Mouse (Mus musculus) embryonic facial prominence, embryonic 15.5 days (tissue): ENCODE measurements around the gene Vegfa. TPM values are rescaled to one million over a fixed set of nuclear protein-coding genes. Genes with fewer than 3 reads are reported as not detected.
A peak's percentile ranks its signal among the peaks of the same experiment; 100 is the strongest.

Experiments used
- ATAC-seq: fragments of 200-750 bp; cut with Nextera tagmentation; 2 replicates; pipeline ENCODE4 v1.8.0; 2017; ENCODE audit warnings: low read depth, moderate TSS enrichment; ENCODE audit not compliant: insufficient number of reproducible peaks, low FRiP score, low TSS enrichment
- H3K27ac ChIP-seq: fragments of 300-500 bp; sonication (generic); replicated peaks from 2 replicates; pipeline ENCODE4 v1.5.1; 2015; ENCODE audit warnings: mild to moderate bottlenecking, inconsistent platforms
- H3K27me3 ChIP-seq: fragments of 300-500 bp; sonication (generic); 2 replicates; pipeline ENCODE4 v1.6.1; 2015; ENCODE audit warnings: inconsistent platforms
- H3K36me3 ChIP-seq: fragments of 300-500 bp; sonication (generic); 2 replicates; pipeline ENCODE4 v1.6.1; 2015; ENCODE audit warnings: mild to moderate bottlenecking, inconsistent platforms
- H3K4me1 ChIP-seq: fragments of 300-500 bp; sonication (generic); 2 replicates; pipeline ENCODE4 v1.6.1; 2015; ENCODE audit warnings: inconsistent platforms
- H3K4me2 ChIP-seq: fragments of 300-500 bp; sonication (generic); replicated peaks from 2 replicates; pipeline ENCODE4 v1.6.1; 2015; ENCODE audit warnings: mild to moderate bottlenecking, inconsistent platforms
- H3K4me3 ChIP-seq: fragments of 300-500 bp; sonication (generic); replicated peaks from 2 replicates; pipeline ENCODE4 v1.5.1; 2015; ENCODE audit warnings: mild to moderate bottlenecking, inconsistent platforms
- H3K9ac ChIP-seq: fragments of 300-500 bp; sonication (generic); 2 replicates; pipeline ENCODE4 v1.6.1; 2015; ENCODE audit warnings: inconsistent platforms
- H3K9me3 ChIP-seq: fragments of 300-500 bp; sonication (generic); replicated peaks from 2 replicates; pipeline ENCODE4 v1.6.1; 2016; ENCODE audit warnings: inconsistent platforms
- WGBS: fragments of 180-500 bp; shearing (Covaris S2); methylation state at CpG from one replicate; pipeline ENCODE4 v1.1.7; 2015; 5-methylcytosine and 5-hydroxymethylcytosine counted together
- polyA plus RNA-seq: library from polyadenylated mRNA; unstranded; fragments of >200 nt; fragmentation: Nextera tagmentation; extraction: Ambion mirVana; gene quantifications from 2 replicates; pipeline ENCODE4 v1.2.1, GENCODE M21; 2015

Gene Vegfa
- polyA plus RNA-seq, 1 experiment from 2014 or later, result 4.6 TPM

DNA sequence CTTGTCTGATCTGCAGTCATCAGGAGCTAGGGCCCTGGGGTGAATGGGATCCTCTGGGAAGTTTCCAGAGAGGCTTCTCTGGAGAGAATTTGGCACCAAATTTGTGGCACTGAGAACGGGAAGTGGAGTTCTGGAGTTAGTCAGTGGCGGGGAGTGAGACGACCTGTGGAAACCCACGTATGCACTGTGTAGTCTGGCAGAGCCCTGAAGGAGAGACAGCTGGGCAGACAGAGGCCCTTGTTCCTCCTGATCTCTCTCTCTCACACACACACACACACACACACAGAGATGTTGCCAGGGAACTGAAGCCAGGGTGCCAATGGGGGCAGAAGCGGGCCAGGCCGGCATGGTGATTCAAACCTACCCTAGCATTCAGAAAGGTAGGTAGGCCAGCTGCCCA is 953 bp upstream of the Vegfa start:
- Histone ChIP-seq H3K4me3 (peak overlapping the region; percentile 83), H3K27me3 (no peaks in the 10 kb centered on the region), H3K27ac (0 out of 2 replicates have a peak overlapping the region, but pooled peaks have one; percentile 39), H3K36me3 (no peaks in the 10 kb centered on the region), H3K4me1 (peaks cover 37% of the 10 kb centered on the region), H3K4me2 (peak overlapping the region; percentile 71), H3K9ac (no peak overlapping the region), H3K9me3 (no peaks in the 10 kb centered on the region)
- WGBS, result 43% methylated on average over 6 of the region's 6 CpGs
- no peak for ATAC-seq

DNA sequence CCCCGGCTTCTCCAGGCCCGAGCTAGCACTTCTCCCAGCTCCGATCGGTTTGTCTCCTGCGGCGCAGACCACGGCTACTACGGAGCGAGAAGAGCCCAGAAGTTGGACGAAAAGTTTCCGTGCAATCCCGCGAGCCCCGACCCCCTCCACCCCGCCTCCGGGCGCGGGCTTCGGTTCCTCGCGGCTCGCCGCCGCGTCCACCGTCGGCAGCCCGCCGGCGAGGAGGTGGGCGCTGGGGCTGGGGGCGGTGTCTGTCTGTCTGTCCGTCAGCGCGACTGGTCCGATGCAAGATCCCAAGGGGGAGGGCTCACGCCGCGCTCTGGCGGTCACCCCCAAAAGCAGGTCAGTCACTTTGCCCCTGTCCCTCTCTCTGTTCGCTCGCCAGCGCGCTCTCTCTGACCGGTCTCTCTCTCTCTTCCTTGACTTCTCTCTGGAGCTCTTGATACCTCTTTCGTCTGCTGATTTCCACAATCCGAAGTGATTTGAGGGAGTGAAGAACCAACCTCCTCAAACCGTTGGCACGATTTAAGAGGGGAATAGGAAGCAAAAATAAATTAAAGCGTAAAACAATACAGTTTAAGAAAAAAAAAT is 453 bp downstream of the Vegfa start:
- no peak for ATAC-seq
- no peaks in the 10 kb centered on the region for H3K36me3 ChIP-seq
- peaks cover 51% of the 10 kb centered on the region for H3K4me1 ChIP-seq
- peak overlapping the region; percentile 71 for H3K4me2 ChIP-seq
- WGBS, result 1% methylated on average over 50 of the region's 50 CpGs
- H3K9me3 ChIP-seq, result no peaks in the 10 kb centered on the region
- H3K4me3 ChIP-seq, result peak overlapping the region; percentile 83
- no peaks in the 10 kb centered on the region for H3K27me3 ChIP-seq
- H3K27ac ChIP-seq, result peak overlapping the region; percentile 97
- H3K9ac ChIP-seq, result peak overlapping the region; percentile 94

DNA sequence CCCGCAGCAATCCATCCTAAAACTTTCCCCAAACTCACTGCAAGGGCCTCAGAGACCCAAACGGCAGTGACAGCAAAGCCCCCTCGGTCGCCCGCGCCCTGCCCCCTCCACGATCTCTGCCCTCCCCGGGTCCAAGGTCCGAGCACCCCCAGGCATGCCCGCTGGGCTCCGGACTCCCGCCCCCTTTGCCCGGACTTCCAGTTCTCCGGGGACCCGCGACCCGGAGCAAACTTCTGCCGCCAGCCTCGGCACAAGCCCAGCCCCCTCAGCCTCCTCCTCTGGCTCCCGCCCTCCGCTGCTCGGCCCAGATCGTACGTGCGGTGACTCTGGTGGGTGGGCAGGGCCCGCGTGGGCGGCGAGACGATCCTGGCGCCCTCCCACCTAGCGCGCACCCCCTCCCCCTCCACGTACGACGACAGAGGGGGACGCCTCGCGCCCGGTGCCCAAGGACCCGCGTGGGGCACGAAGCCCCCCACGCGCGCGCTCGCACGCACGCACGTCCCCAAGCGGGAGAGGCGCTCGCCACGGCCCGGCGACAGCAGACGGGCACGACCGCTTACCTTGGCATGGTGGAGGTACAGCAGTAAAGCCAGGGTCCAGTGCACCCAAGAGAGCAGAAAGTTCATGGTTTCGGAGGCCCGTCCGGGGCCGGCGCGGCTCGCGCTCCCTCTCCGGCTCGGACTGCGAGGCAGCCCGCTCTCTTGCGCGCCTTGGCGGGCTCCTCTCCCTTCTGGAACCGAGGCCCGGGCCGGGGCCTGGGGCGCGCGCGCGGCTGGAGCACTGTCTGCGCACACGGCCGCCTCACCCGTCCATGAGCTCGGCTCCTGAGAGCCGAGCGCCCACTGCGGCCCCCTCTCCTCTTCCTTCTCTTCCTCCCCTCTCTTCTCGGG is 1.2 kb downstream of the Vegfa start:
- Histone ChIP-seq H3K27me3 (no peaks in the 10 kb centered on the region), H3K9ac (peak overlapping the region; percentile 94), H3K9me3 (no peaks in the 10 kb centered on the region), H3K4me1 (peaks cover 58% of the 10 kb centered on the region), H3K27ac (peak overlapping the region; percentile 97), H3K4me2 (peak overlapping the region; percentile 71), H3K4me3 (peak overlapping the region; percentile 83), H3K36me3 (peaks cover under 1% of the 10 kb centered on the region; the same call in 1 of the 2 replicates)
- peak; percentile 76 for ATAC-seq
- WGBS, result under 1% methylated on average over 88 of the region's 92 CpGs

DNA sequence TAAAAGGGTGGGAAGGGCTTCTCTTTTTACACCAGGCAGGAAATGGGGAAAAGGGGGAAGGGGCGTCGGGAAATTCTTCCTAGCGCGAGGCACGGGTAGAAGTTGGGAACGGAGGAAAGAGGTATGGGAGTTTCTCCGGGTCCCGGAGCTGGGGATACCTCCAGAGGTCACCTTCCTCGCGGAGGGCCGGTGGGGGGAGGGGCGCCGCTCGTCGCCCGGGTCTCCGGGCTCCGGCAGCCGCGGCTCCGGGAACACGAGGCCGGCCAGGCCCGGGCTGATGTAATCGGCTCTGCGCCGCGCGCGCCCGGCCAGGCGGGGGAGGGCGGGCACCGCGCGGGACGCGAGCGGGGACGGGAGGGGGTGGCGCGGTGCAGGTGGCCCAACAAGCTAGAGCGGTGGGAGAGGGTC is 1.8 kb downstream of the Vegfa start:
- ATAC-seq, result no peak
- Histone ChIP-seq H3K27me3 (no peaks in the 10 kb centered on the region), H3K9me3 (no peaks in the 10 kb centered on the region), H3K9ac (peak overlapping the region; percentile 94), H3K4me1 (peaks cover 62% of the 10 kb centered on the region), H3K36me3 (peaks cover 7% of the 10 kb centered on the region), H3K4me2 (peak overlapping the region; percentile 71), H3K4me3 (peak overlapping the region; percentile 83), H3K27ac (peak overlapping the region; percentile 97)
- WGBS, result under 1% methylated on average over 43 of the region's 43 CpGs

DNA sequence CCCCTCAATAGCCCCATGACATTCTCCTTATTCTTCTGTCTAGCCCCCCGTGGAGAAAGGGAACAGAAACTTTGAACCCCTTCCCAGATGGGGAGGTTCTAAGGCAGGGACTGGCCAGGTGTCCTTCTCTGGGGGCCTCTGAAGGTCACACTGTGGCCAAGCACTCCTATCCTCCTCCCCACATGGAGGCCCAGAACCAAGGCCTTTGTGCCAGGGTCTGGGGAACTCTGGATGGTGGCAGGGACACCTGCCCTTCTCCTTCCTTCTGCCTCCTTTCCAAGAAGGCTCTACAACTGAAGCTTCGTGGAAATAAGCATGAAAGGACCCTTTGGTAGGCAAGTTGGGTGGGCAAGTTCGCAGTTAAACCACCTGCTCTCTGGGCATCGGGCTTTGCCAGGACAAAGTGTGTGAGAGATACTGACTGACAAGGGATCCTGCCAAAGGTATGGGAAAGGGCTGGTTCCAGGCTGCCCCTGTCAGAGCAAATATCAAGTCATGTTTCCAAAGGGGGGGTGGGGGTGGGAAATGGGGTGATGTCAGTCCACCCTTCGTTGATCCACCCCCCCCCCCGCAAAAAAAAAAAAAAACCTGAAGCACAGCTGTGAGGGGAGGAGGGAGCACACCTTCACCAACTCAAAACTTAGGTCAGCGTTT is 2.5 kb downstream of the Vegfa start:
- WGBS, result 10% methylated on average over 7 of the region's 7 CpGs
- peak overlapping the region; percentile 94 for H3K9ac ChIP-seq
- peak overlapping the region; percentile 83 for H3K4me3 ChIP-seq
- H3K27me3 ChIP-seq, result no peaks in the 10 kb centered on the region
- H3K27ac ChIP-seq, result peak overlapping the region; percentile 97
- peaks cover 14% of the 10 kb centered on the region for H3K36me3 ChIP-seq
- H3K4me2 ChIP-seq, result peak overlapping the region; percentile 71
- no peak for ATAC-seq
- H3K4me1 ChIP-seq, result peaks cover 65% of the 10 kb centered on the region
- no peaks in the 10 kb centered on the region for H3K9me3 ChIP-seq

DNA sequence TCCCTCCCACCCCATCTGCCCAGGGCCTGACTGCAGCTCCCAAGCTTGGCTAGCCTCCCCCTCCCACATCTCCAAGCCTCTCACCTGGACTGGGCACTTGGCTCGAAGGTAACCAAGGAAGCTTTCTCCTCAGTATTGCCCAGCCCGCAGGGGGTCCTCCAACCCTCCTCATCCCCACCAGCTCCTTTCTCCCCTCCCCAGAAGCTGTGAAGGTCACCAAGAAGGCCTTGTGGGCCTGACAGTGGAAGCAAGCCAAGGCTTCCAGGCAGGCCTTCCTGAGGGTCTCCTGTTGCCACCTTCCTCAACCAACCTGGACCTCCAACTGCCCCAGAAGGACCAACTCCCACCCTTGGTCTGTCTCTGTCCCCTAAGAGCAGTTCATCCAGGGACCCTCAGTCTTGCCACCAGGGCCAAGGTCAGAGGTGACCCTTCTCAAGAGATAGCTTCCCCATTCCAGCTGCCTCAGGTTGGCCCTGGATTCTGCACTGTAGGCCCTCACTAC is 3.1 kb downstream of the Vegfa start:
- ATAC-seq, result no peak
- H3K27me3 ChIP-seq, result no peaks in the 10 kb centered on the region
- peak overlapping the region; percentile 94 for H3K9ac ChIP-seq
- peak overlapping the region; percentile 83 for H3K4me3 ChIP-seq
- WGBS, result 26% methylated on average over 2 of the region's 2 CpGs
- H3K4me2 ChIP-seq, result peak overlapping the region; percentile 71
- H3K36me3 ChIP-seq, result peaks cover 20% of the 10 kb centered on the region
- peaks cover 63% of the 10 kb centered on the region for H3K4me1 ChIP-seq
- peak overlapping the region; percentile 97 for H3K27ac ChIP-seq
- no peaks in the 10 kb centered on the region for H3K9me3 ChIP-seq

DNA sequence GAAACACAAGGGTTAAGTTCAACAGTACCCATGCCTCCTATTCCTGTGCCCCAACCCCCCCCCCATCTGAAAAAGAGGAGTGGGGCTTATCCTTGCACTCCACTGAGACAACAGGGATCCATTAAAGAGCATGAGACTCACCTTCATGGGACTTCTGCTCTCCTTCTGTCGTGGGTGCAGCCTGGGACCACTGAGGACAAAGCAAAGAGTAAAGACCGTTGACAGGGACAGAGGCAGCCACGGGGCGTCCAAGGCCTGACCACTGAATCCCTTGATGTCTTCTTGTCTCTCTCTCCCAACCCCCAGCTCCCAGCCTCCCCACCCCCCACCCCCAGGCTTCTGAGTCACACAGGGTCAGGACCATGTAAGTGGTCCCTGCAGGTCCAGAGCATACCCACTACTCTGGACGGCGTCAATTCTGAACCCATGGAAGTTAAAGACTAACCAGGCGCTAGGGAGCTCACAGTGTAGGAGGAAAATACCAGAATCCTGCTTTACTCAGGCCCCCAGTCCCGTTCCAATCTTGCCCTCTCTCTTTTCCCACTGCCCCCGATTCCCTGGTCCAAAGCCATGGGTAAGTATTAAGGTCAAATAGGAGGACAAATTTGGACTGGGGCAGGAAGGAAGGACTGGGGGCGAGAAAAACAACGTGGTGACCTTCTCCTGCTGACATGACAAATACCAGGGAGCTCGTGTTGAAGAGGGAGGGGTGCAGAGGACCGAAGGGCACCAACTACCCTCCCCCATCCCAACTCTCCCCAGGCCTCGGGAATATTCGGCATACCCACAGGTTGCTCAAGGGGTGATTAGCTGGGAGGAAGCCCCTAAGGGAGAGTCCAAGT is 3.7 kb downstream of the Vegfa start:
- H3K27ac ChIP-seq, result peak overlapping the region; percentile 97
- peak overlapping the region; percentile 71 for H3K4me2 ChIP-seq
- 0 out of 2 replicates have a peak overlapping the region, but pooled peaks have one; percentile 94 for H3K9ac ChIP-seq
- no peaks in the 10 kb centered on the region for H3K27me3 ChIP-seq
- peak overlapping the region; percentile 83 for H3K4me3 ChIP-seq
- 11% methylated on average over 15 of the region's 15 CpGs for WGBS
- H3K4me1 ChIP-seq, result peaks cover 56% of the 10 kb centered on the region
- no peaks in the 10 kb centered on the region for H3K9me3 ChIP-seq
- H3K36me3 ChIP-seq, result peaks cover 26% of the 10 kb centered on the region
- ATAC-seq, result no peak

DNA sequence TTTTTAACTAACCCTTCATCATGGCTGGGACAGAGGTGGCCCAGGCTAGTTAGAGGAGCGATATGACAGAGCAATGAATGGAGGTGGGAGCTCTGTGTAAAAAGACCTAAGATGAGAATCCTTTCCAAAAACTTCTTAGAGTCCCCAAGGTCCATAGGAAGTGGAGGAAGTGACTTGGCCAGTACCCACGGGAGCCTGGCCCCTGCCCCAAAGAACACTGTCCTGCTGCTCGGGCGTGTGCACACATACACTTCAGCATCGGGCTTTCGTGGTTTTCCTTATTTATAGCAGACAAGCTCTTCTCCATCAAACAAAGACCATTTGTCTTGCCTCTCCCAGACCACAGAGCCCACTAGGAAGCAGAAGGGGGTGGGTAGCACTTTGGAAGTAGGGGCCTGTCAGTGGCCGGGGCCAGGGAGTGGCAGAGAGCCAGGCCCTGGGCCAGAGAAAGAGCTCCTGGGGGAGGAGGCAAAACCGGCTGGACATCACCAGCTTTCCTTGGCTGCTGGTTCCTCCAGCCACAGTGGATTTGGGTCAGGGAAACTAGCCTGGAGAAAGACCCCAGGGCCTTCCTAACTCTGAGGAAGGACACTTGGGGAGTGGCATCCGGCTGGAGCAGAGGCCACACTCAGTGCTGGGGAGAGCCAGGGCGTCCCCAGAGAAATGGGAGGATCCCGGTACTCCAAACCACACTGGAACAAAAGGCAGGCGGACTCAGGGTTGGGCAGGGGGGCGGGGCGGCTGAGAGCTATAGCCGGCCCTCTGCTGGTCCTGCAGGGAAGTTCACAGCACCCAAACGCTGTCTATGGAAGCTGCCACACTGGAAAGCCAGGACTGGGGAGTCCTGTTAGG is 4.9 kb downstream of the Vegfa start:
- Histone ChIP-seq H3K27me3 (no peaks in the 10 kb centered on the region), H3K4me1 (peaks cover 45% of the 10 kb centered on the region), H3K4me3 (peak overlapping the region; percentile 83), H3K9me3 (no peaks in the 10 kb centered on the region), H3K4me2 (peak overlapping the region; percentile 71), H3K27ac (peak overlapping the region; percentile 97), H3K9ac (no peak overlapping the region), H3K36me3 (peaks cover 37% of the 10 kb centered on the region)
- peak; percentile 9; the same call in 1 of the 2 replicates for ATAC-seq
- 14% methylated on average over 16 of the region's 16 CpGs for WGBS

DNA sequence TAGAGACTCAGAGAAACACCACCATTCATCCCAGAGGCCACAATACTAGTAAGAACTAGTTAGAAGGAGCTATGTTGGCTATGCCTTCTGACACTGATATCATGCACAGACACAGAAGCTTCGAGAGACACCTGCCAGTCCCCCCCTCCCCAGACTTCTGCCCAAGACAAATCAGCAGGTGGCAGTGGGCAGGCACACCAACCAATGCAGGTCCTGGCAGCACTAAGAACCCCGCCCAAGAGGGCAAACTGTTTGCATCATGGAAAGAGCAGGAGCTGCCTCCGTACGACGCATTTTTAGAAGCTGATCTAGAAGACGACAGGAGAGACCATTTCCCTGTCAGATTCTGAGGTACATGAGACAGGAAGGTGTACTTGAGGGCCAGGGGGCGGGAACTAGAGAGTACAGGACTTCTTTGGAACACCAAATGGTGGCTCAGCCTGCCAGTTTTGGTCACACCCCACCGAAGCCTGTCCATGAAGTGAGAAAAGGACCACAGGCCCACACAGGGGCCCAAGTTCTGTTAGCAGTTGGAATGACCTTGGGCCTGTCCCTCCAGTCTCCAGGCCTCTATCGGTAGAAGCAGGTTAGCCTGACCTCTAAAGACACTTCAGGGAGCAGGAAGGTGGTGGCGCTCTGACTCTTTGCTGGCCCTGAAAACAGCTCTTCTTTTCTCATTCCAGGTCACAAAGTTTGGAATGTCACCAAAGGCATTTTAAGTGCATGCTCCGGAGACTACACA is 6.1 kb downstream of the Vegfa start:
- 75% methylated on average over 11 of the region's 11 CpGs for WGBS
- Histone ChIP-seq H3K4me3 (no peak overlapping the region), H3K4me2 (no peak overlapping the region), H3K36me3 (peaks cover 49% of the 10 kb centered on the region), H3K27ac (no peak overlapping the region), H3K4me1 (peaks cover 44% of the 10 kb centered on the region), H3K27me3 (no peaks in the 10 kb centered on the region), H3K9ac (no peak overlapping the region), H3K9me3 (no peaks in the 10 kb centered on the region)
- no peak for ATAC-seq
